Mouse (Mus musculus) granulocyte monocyte progenitor cell, adult 5-6 weeks (primary cell): ENCODE measurements around the gene Adarb2. TPM values are rescaled to one million over a fixed set of nuclear protein-coding genes. Genes with fewer than 3 reads are reported as not detected.

Experiments
- ATAC-seq: replicated peaks from 2 replicates; pipeline ENCODE4 v1.8.0; 2016; ENCODE audit warnings: mild to moderate bottlenecking, moderate TSS enrichment, inconsistent platforms; ENCODE audit not compliant: poor library complexity, severe bottlenecking
- total RNA-seq, 2 experiments: library from RNA; stranded (forward) in 1 of 2; stranded (reverse) in 1 of 2; fragments of 200-712, 200-1000 nt in 1 of 2; fragments of >200 nt in 1 of 2; fragmentation: Nextera tagmentation in 1 of 2; gene quantifications; 2 replicates each; pipeline ENCODE4 v1.2.3; 2014 to 2017

The Adarb2 gene
- total RNA-seq, 2 experiments from 2014 or later: not detected

DNA sequence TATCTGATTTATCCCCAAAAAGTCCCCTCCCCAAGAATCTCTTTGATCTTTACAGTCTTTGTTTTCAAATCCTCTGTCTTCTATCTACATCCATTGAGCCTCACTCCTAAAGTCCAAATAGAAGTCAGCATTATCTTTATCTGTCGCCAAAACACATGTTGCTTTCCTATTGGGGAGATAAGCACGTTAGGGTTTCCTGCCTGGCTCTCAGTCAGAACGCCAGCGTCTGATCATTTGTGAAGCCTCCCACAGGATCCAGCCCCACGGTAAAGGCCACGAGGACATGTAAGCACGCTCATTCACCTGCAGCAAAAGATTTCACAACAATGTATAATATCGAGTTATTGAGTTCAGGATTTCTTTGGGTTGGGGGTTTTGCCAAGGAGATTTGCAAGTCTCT is 558.3 kb downstream of the Adarb2 start:
- no peak for ATAC-seq

DNA sequence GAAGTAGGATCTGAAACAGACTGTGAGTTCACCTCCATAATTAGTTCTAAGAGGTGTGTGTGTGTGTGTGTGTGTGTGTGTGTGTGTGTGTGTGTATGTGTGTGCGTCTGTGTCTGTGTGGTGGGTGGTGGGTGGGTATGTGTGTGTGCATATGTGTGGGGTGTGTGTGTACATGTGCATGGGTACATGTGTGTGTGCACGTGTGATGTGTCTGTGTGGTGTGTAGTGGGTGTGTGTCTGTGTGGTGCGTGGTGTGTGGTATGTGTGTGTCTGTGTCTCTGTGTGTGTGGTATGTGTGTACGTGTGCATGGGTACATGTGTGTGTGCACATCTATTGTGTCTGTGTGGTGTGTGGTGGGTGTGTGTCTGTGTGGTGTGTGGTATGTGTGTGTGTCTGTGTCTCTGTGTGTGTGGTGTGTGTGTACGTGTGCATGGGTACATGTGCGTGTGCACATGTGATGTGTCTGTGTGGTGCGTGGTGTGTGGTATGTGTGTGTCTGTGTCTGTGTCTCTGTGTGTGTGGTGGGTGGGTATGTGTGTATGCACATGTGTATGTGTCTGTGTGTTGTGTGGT is 567.1 kb downstream of the Adarb2 start:
- ATAC-seq: no peak

DNA sequence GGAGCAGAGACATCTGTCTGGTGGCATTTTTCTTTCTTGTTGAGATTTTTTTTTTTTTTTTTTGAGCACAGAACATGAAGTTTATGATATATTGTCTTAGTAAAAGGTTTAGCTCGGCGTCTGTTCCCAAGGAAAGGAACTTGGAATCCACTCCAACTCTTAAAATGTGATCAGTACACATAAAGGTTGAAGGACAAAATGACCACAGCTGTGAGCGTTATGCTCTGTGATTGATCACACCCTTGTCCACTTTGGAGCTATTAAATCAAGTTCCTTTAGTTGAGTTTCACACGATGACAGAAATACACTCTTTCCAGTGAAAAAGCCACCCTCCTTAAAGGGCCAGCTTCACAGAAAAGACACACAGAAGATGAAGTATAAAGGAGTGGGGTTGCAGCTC is 568.0 kb downstream of the Adarb2 start:
- ATAC-seq: no peak

DNA sequence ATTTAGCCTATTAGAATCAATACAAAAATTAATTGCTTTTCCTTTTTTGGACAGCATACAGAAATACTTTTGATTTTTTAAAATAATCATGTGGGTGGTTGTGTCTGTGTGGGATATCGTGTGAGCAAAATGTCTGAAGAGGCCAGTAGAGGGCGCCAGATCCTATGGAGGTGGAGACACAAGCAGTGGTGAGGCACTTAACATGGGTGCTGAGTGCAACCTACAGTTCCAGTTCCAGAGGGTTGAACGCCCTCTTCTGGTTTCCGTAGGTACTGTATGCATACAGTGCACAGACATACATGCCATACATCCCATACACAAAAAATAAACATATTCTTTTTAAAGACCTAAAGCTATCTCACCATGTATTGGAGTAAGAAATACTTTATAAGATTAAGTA is 577.8 kb downstream of the Adarb2 start:
- ATAC-seq: peak; percentile 97

DNA sequence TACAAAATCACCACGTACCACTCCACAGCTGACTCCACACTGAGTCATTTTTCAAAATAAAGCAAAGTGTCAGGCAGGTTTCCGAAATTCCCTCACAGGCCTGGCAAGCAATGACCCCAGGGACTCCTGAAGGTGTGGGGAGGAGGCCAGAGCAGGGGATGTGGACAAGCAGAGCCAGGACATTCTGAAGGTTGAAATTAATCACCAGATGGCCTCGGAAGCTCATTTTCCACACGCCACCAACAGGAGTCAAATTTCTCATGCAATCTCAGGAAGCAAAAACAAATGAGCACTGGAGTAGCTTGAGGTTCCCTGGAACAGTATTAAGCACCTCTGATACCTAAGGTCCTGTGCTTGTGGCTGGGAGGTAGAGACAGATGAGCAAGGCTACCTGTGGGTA is 580.0 kb downstream of the Adarb2 start:
- ATAC-seq: no peak

DNA sequence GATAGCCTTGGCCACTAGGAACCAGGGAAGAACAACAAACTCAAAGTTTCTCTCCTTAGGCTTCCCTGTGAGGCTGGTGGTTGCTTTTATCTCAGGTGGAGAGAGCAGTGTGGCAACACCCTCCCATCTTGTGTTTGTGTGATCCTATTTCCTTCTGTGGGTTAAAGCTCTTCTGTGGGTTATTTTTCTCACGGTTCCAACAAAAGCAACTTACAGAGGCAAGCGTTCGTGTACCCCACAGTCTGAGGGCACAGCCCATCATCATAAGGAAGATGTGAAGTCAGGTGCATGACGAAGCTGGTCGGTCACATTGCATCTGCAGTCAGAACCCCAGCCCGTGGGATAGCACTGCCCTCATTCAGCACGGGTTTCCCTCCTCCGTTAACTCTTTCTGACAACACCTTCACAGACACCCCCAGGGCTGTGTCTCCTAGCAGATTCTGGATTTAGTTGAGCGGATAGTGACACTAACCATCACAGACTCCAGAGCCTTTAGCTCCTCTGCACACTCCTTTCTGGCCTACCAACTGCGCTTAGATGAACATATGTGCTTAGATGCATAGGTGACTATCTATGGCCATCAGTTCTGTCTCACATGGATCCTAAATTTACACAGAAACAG is 581.1 kb downstream of the Adarb2 start:
- ATAC-seq: no peak

DNA sequence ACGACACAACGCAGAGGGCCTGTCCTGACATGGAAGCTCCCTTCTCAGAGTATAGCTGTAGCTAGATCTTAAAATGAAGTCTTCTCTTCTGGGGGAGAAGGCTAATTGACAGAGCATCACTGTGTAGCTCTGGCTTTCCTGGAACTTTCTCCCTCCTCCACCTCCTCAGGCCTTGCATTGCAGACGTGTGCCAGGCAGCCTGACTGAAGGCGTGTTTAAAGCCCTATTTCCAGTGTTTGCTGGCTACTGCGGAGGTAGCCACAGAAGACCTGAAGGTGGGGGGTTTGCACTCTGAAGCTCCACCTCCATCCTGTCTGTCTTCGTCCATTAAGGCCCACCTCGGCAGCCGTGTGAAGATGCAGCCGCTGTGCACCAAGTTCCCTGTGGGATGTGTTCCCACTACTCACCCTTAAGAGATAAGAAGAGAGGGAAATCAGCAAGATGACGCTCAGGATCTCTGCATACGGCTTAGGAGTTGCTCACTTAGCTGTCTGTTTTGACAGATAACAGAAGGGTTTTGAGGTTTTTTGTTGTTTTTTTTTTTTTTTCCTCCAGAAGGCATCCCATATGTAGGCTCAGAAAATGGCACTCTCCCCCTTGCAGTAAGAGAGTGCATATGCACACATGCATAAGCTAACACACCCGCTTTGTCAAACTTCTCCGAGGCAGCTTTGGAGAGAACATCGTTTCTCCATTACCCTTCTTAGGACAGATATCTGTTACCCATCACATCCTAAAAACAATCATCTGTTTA is 581.8 kb downstream of the Adarb2 start:
- ATAC-seq: no peak

GRCm38 (mm10) chr13:8785185-8785584 is 582.5 kb downstream of the Adarb2 start:
- peak; percentile 67 for ATAC-seq

- ATAC-seq: no peak
Measured at GRCm38 (mm10) chr13:8793217-8793616, 590.6 kb downstream of the Adarb2 start.

GRCm38 (mm10) chr13:8800576-8800975 is 597.9 kb downstream of the Adarb2 start:
- no peak for ATAC-seq

GRCm38 (mm10) chr13:8805931-8806330 is 603.3 kb downstream of the Adarb2 start:
- no peak for ATAC-seq
